Mouse (Mus musculus) neural tube, embryonic 10.5 days (tissue): ENCODE data around the gene Cnbd2.
A peak's percentile ranks its signal among the peaks of the same experiment; 100 is the strongest.

Experiments
- DNase-seq: peaks from one replicate; pipeline ENCODE4 v3.0.0-alpha.2; 2017; ENCODE audit warnings: low spot score; ENCODE audit errors: extremely low spot score

Cnbd2 gene

DNA sequence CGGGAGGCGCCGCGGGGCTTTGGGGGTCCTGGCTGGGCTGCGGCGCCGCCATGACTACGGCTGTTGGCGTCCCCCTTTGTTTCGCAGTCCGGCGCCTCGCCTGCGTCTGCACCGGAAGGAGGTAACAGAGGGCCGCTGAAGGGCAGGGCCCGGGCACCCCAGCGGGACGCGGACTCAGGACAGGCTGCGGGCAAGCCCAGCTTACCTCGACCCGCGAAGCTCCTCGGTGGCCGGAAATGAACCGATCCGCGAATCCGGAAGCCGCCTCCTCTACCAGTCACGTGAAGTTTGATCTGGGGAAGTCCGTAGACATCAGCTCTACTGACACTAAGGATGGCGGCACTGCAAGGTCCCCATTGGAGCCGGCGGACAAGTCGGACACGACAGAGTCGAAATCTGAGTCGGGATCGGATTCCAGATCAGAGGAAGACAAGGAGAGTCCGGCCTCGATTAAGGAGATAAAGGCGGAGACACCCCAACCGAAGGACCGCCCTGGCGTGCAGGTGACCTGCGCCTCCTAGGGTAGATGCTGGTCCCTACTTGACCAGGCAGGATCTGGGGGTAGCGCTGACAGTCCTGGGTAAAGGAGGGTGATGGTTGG, at the start of gene Cnbd2, which contains the start of gene Scand1:
Gene Cnbd2, plus strand, starts transcription at position 3 of the 601 bp plus-strand sequence.
Gene Scand1, minus strand, starts transcription at position 408 of the 601 bp plus-strand sequence.
- DNase-seq: peak; percentile 89

DNA sequence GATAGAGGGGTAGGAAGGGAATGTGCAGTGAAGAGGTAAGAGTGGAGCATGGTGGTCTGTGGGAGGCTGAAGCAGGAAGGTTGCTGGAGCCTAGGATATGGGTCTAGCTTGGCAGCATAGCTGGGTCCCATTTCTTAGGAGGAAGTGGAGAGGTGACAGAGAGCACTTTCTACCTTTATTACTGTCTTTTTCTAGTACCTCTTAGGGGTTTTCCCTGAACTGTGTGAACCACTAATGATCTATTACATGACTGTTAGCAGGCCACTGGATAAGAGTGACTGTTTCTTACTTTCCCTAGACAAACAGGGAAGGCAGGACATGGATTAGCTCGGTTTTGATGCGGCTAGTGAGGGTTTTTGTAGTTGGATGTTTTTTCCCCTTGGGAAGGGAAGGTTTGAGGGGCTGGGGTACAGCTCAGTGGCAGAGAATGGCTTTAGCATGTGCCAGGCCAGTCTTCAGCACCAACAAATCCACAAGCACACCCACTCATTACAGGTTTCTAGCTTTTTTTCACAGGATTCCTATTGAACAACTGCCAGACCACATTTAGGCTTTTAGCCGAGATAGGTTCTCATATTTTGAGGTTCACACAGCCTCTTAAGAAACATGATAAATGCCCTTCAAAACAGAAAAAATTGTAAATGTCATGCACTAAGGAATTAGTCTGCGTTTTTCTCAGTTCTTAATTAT, 48.8 kb upstream of the Cnbd2 start:
- no peak for DNase-seq

DNA sequence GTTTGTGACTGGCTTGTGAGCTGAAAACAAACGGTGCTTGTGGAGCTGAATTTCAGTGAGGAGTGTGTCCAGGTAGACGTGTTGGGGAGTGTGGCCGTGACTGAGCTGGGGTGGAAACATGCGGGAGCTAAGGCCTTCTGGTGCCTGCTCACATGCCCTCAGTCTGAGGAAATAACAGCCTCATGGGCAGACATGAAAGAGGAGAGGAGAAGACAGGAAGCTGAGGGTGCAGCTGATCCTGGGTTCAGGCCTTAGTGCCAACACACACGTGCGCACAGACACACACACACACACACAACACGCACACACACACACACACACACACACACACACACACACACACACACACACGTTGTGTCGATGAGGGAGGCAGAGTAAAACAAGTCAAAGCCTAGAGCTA, 44.5 kb upstream of the Cnbd2 start:
- DNase-seq: no peak

DNA sequence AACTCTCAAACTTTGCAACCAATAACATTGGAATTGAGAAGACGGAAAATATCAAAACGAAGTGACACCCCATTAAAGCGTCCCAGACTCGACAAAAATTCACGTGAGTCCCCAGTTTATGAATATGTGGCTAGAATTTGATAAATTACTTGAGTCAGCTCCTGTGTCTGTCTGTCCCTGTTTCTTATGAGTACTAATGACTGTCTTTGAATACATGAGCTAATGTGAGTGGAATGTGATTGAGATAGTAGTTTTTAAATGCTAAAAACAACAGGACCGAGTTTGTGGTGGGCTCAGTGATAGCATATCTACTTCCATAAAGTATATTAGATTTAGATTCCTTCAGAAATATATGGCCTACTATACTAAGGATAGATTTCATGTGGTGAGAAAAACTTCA, 39.5 kb upstream of the Cnbd2 start:
- no peak for DNase-seq

DNA sequence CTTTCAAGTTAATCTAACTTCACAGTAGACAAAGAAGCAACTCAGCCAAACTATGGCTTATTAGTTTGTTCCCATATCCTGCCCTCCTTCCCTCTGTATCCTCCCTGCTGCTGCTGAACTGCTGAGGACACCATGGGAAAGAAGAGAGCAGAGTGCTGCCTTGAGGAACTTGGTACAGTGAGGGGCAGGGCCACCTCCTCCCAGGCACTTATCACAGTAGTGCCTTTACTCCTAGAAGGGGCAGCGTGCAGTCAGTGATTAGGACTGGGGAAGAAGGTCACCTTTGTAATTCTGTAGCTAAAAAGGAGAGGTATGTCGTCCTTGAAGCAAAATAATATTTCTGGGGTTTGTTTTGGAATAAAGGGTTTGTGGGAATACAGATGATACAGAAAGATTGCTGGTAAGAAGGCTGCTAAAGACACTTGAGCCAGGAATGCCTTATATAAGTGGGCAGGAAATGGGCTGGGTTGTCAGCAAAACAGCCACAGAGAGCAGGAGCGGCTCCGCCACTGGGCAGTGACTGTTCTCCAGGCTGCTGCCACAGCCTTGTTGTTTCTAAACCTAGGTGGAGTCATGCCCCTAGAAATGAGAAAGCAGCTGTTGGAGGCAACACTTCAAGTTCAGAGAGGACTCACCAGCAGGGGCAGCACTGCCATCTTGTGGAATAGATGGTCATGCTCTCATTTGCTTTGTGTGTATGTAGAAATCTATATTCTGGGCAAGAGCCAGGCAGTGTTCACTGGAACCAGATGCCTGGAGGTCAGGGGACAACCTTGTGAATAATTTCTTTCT, 33.7 kb upstream of the Cnbd2 start:
- peak; percentile 59 for DNase-seq

DNA sequence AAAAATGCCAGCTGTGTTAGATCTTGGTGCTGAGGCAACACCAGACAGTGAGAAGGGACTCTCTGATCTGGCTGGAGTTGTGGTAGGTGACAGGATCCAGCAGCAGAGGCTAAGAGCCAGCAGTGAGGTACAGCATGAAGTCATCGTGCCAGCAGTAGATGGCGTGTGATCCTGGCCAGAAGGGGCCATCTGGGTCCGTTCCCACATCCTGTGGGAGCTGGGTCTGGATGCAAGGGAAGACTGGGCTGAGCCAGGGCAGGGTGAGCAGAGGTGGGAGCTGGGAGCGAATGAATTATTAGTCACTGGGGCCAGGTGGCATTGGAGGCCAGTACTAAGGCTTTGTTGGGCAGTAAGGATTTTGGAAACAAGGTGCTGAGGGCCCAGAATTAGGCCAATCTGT, 30.9 kb upstream of the Cnbd2 start:
- no peak for DNase-seq

- DNase-seq: no peak
Measured at GRCm38 (mm10) chr2:156285161-156285560, 26.9 kb upstream of the Cnbd2 start.

DNA sequence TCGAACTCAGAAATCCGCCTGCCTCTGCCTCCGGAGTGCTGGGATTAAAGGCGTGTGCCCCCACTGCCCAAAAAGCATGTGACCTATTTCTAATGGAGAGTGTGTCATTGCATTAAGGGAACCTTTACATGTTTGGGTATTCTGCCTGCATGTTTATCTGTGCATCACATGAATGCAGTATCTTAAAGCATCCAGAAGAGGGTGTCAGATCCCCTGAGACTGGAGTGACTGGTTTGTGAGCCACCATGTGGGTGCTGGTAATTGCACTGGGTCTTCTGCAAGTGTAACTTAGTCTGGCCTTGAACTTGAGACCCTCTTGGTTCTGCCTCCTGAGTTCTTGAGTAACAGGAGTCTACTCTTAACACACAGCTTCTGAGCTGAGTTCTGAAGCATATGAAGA, 25.4 kb upstream of the Cnbd2 start:
- no peak for DNase-seq

GRCm38 (mm10) chr2:156288222-156288621, 23.9 kb upstream of the Cnbd2 start:
- DNase-seq: no peak

DNA sequence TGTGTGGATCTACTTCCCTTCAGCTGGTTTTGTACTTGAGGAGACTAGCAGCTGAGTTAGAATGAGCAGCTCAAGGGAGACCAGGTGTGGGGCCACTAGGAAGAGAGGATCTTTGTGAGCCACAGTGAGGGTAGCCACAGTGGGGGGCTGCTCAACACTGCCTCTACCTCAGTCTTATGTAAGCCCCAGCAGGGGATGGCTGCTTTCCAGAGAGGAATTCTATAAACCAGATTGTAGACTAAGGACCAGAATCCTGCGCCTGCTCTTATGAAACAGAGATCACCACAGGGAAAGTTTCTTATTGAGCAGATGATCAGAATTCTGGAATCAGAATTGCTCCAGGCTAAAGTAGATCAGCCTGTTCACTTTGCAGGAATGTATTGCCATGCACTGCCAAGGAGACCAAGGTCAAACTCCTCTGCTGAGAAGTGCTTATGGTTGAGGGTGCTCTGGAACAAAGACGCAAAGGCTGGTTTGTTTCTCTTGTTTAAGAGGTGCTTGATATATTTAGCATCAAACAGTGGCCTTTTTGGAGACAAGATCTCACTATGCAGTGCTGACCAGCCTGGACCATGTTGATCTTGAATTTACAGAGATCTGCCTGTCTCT, 22.4 kb upstream of the Cnbd2 start:
- DNase-seq: no peak

DNA sequence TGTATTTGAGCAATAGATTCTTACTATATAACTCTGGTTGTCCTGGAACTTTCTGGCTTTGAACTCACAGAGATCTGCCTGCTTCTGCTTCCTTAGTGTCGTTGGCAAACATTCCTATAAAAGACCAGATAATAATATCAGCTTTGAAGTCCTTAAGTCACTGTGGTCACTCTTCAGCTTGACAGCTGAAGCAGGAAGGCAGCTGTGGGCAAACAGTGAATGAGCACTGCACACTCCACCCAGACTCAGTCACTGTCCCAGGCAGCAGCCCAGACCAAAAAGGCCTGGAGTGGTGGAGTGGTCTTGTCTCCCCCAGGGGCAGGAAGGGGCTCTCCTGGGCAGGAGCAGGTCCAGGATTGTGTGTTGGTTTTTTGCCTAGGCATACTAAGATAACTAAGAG, 20.1 kb upstream of the Cnbd2 start:
- DNase-seq: no peak

DNA sequence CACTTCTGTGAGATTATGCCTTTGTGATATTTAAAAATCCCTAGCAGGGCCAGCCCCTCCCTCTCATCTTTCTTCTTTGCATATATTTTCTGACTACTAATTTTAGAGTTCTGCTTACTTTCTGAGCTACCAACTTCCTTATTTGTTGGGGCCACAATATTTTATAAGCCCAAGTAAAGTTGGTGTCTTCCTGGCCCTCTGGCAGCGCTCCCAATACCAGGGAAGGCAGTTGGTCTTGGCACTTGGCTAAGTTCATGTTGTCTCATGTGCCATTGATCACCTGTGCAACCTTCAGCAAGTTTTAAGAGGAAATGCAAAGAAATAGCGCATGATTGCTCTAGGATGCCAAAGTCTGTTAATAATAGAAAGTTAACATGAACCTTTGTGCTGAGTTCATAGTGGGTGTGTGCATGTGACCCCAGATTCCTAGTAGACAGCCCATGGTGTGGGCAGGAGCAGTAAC, 16.5 kb upstream of the Cnbd2 start:
- no peak for DNase-seq

DNA sequence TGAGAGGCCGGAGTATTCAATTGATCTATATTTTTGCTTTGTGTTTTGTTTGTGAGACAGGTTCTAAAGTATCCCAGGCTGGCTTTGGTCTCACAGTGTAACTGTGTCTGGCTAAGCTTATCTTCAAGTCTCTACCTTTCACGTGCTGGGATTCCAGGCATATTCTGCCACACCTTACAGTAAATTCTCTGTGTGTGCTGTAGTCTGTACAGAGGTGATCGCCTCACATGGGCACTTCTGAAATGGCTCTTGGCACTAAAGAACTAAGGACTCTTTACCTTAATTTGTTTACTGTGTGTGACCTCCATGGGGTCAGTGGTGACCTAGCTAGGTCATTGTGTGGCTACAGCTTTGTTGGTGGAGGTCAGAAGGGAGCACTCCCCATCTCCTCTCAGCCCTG, 15.9 kb upstream of the Cnbd2 start:
- no peak for DNase-seq

- no peak for DNase-seq
Measured at GRCm38 (mm10) chr2:156297653-156298052, 14.4 kb upstream of the Cnbd2 start.

GRCm38 (mm10) chr2:156298458-156298857, 13.6 kb upstream of the Cnbd2 start:
- DNase-seq: no peak

DNA sequence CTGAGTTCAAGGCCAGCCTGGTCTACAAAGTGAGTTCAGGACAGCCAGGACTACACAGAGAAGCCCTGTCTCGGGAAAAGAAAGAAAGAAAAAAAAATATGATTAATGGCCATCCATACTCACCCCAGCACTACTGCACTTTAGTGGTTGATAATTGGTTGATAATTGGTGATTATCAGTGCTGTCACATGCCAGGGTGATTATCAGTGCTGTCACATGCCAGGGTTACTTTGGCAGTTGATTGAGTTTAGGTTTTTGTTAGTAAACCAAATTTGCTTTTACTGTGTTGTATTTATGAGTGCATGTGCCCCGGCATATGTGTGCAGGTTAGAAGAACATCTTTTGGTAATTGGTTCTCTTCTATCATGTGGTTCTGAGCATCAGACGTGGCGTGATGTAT, 10.0 kb upstream of the Cnbd2 start:
- DNase-seq: no peak

GRCm38 (mm10) chr2:156304351-156304750, 7.7 kb upstream of the Cnbd2 start:
- DNase-seq: no peak

GRCm38 (mm10) chr2:156305818-156306217, 6.3 kb upstream of the Cnbd2 start:
- DNase-seq: no peak

DNA sequence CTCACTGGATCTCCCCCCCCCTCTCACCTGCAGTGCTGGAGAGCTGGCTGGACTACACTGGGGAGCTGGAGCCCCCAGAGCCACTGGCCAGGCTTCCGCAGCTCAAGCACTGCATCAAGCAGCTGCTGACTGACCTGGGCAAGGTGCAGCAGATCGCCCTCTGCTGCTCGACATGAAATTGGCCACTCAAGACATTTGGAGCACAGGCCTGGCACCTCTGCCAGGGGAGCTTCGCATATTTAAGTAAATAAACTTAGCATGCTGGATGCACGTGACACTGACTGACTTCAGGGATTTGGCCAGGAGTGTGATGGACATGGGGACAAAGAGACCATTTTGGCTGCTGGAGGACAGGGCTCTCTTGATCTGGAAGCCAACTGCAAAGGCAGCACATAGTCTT, 4.8 kb upstream of the Cnbd2 start:
- no peak for DNase-seq

DNA sequence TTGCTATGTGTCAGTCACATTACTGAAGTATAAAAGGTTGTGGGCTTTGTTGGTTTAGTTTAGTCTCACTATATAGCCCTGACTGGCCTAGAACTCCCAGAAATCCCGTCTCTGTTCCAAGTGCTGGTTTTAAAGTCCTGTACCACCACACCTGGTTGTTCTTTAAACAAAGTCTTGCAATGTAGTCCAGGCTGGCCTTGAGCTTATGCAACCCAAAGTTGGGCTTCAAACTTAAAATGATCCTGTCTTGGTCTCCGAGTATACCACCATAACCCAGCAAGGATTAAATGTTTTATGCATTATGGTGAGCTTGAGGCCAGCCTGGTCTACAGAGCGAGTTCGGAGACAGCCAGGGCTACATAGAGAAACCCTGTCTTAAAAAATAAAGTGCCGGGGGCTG, 2.2 kb upstream of the Cnbd2 start:
- no peak for DNase-seq

DNA sequence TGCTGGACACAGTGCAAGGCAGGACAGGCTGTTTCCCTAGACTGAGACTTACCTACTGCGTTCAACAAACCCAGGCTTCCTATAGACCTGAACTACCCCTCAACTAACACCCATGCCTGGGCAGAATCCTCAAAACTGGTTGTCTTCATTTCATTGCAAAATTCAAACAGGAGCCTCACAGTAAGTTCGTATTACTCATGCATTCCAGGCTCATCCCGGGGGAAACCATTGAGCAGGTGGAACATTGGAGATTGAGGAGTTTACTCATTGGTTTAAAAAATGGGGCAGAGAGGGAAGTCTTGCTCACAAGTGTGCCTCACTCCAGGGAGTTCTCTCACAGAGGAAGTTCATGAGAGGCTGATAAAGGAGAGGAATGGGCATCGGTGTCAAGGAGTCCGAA, 1.6 kb upstream of the Cnbd2 start:
- DNase-seq: no peak

GRCm38 (mm10) chr2:156310945-156311344, 1.2 kb upstream of the Cnbd2 start:
- DNase-seq: no peak
